Mouse (Mus musculus) brain, adult 2 months (tissue): ENCODE measurements around the gene Rpia.

Experiments used
- DNase-seq: peaks from one replicate; pipeline ENCODE4 v3.0.0; 2011; ENCODE audit warnings: low read depth, low spot score

Rpia gene

GRCm38 (mm10) chr6:70751898-70752273 lies 40.1 kb downstream of the Rpia start:
- no peak for DNase-seq

GRCm38 (mm10) chr6:70751251-70751897 lies 40.7 kb downstream of the Rpia start:
- no peak for DNase-seq

- peak; percentile 12 for DNase-seq
These were observed 42.3 kb downstream of the Rpia start for GRCm38 (mm10) chr6:70749750-70750149.

GRCm38 (mm10) chr6:70747702-70748101 lies 44.3 kb downstream of the Rpia start:
- DNase-seq = no peak

GRCm38 (mm10) chr6:70743902-70744301 lies 48.1 kb downstream of the Rpia start:
- DNase-seq = no peak

GRCm38 (mm10) chr6:70742833-70743232 lies 49.2 kb downstream of the Rpia start:
- peak; percentile 8 for DNase-seq

- DNase-seq = no peak
These were observed 51.5 kb downstream of the Rpia start for GRCm38 (mm10) chr6:70740535-70740934.

GRCm38 (mm10) chr6:70739456-70739855 lies 52.6 kb downstream of the Rpia start:
- no peak for DNase-seq

- DNase-seq = no peak
These were observed 56.5 kb downstream of the Rpia start for GRCm38 (mm10) chr6:70735528-70735927.

- no peak for DNase-seq
These were observed 61.2 kb downstream of the Rpia start for GRCm38 (mm10) chr6:70730828-70731227.

GRCm38 (mm10) chr6:70729125-70729524 lies 62.9 kb downstream of the Rpia start:
- no peak for DNase-seq

GRCm38 (mm10) chr6:70727094-70727721 lies 64.8 kb downstream of the Rpia start:
- DNase-seq = no peak

GRCm38 (mm10) chr6:70725639-70726038 lies 66.4 kb downstream of the Rpia start:
- DNase-seq = peak; percentile 68

- DNase-seq = no peak
These were observed 67.3 kb downstream of the Rpia start for GRCm38 (mm10) chr6:70724722-70725121.

GRCm38 (mm10) chr6:70722298-70722697 lies 69.7 kb downstream of the Rpia start:
- no peak for DNase-seq

GRCm38 (mm10) chr6:70718760-70719159 lies 73.3 kb downstream of the Rpia start:
- no peak for DNase-seq

- no peak for DNase-seq
These were observed 73.9 kb downstream of the Rpia start for GRCm38 (mm10) chr6:70718164-70718563.

GRCm38 (mm10) chr6:70716701-70717393 lies 75.2 kb downstream of the Rpia start:
- DNase-seq = no peak
